Mouse (Mus musculus) adrenal gland (tissue): ENCODE measurements around the gene Orm3.

Source experiments
- intact Hi-C: fragments of 180-260 bp; cut with DNase I; formaldehyde crosslinking; loops from one replicate; pipeline ENCODE4 v1.15.1; 2025

Gene Orm3

DNA sequence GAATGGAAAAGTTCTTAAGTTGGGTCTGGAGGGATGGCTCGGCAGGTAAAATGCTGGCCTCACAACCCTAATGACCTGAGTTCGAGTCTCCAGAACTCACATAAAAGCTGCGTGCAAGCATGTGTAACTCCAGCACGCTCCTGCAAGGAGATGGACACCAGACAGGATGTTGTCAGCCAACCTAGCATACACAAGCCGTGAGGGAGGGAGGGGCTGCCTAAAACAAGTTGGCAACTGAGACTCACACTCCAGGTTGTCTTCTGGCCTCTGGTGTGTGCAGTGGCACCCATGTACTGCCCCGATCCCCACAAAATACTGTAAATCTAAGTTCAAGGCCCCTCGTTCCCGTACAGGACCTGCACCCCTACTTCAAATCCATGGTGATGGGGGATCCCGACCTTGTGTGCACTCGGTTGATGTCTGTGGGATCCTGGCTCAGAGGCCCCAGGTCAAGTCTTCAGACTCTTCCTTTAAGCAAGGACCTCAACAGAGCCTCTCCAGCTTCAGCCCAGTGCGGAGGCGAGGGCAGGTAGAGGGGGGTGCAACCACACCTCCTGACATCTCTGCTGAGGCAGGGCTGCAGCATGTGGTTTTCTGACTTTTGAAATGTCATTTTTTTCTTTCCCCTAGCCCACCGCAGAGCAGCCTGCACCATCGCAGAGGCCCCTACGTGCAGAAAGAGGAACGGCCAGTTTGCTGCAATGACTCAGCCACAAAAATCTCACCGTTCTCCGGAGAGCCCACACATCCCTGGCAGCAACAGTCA lies 44.8 kb downstream of the Orm3 start:
- intact Hi-C loops: no loop called here

DNA sequence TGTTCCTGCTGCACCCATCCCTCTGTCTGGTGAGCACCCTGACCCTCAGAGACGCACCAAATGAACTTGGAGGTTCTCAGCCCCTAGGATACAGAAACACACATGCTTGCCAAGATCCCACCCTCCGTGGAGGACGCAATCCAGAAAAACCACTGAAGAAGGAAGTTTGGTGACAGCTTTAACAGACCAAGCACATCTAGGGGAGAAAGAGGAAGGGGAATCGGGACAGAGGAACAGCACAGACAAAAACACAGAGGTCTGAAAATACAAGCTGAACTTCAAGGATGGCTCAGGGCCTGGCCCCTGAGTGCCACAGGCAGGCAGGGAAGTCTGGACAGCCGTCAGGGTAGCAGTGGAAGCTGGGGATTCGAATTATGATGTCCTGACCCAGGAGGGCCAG lies 45.7 kb downstream of the Orm3 start:
- intact Hi-C loops: no loop called here

DNA sequence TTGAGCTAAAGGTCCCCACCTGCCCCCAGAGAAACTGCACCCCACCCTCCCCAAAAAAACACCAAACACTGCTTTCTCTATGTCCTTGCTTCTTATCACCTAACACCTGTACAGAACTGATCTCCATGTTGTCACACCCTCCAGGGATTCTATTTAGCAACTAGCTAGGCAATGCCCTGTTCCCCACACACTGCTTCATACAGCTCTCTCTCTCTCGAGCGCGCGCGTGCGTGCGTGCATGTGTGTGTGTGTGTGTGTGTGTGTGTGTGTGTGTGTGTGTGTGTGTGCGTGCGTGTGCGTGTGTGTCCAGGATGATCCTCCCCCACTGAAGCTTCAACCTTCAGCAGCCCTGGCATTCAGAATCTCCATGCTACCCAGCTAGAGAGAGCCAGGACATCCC lies 46.1 kb downstream of the Orm3 start:
- intact Hi-C loops: no loop called here

DNA sequence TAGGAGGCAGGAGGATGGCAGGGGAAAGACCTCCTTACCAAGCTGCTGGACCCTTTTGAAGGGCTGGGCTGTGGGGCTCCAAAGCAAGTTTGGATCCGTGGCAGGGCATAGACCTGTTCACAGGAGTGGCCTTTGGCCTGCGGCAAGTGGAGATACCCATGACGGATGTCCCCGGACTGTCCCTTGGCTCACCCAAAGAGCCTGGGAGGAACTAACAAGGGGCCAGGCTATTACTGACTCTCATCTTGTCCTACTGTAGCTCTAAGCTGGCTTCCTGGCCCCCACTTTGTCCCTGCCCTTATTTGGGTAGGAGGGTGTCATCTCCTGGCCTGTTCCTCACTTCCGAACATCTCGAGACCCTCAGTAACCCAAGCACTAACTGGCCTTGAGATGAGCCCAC lies 46.6 kb downstream of the Orm3 start:
- intact Hi-C loops: no loop called here

DNA sequence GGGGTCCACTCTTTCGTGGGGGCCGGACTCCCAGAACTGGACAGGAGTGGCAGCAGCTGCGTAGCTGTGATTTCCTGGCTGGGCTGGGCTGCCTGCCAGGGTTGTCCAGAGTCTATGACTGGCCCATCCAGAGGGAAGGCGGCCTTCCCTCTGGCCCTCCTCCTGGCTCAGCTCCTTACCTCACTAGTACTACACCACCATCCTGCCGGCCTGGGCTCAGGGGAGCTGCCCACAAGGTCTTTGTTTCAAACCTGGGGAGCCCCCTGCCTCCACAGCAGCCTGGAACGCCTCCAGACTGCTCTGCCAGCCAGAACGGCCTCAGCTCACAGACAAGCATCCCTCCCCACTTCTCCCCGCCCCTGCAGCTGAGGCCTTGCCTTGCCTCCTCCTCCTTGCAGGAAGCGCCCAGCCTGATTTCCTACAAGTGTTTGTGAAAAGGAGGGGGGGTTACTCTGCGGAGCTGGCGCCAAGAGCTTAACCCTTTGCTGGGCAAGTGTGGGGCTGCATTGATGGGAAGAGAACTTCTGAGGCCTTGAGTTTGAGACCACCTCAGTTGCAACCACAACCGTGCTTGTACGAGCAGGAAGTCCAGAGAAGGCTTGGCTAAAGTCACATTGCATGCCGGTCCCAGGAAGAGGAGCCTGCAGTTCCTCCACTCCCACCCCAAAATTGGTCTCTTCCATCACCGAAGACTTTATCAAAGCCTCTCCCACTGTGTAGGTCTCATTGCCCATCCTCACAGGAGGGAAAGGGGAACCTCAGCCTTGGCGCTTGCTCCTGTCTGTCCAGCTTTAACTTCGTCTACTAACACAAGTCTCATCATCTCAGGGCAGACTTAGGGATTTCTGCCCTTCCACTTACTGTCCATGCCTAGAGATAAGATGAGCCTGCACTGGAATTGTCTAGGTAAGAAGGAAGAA lies 47.3 kb downstream of the Orm3 start, which contains the start of gene Akna:
Akna (minus strand) TSS at position 315 of the 920 bp plus-strand sequence.
- intact Hi-C loops: no loop called here

DNA sequence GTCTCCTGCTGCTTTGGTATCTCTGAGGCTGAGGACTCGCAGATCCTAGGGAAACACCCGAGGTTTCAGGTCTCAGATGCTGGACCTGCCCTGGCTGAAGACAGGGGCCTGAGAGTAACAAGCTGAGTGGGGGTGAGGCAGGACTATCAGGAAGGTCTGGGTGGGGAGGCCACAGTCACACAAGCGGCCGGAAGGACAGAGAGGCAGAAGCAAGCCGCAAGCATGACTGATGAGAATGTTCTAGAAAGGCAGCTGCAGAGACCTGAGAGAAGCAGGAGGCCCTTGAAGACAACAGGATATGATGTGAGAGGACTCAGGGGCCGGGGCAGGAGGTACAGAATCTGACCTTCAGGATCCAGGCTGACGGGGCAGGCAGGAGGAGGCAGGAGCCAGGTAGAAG lies 48.2 kb downstream of the Orm3 start:
- intact Hi-C loops: no loop called here

DNA sequence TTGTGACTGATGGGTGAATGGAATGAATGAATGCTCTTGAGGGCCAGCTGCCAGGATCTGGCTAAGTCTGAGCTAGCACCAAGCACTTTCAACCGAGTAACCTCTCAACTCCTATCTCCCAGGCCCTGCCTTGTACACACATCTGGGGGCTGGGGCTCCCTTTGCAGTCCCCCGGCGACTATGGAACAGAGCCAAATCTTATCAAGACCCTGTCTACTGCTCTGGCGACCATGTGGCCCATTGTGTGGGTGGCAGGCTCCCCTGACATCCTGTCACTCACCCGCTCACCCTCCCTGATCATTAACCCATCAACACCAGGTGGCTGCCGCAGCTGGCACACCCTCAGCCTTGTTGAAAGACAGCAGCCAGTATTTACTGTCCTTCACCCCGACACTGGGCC lies 49.1 kb downstream of the Orm3 start:
- intact Hi-C loops: no loop called here

DNA sequence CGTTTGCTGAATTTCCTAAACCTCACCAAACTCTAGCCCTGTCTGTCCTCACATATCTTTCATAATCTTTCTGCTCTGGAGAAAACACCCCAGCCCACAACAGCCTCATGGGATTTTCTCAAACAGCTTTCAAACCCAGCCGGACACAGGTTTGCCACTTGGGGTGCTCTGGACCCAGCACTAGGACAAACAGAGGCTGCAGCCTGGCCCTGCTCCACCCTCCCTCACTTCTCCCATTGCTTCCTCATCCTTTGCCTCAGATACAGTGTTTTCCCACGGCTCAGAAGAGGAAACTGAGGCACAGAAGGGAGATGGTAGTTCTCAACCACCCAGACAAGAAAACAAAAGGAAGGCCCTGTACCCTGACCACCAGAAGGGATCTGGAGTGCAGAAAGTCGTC lies 49.7 kb downstream of the Orm3 start:
- intact Hi-C loops: no loop called here

DNA sequence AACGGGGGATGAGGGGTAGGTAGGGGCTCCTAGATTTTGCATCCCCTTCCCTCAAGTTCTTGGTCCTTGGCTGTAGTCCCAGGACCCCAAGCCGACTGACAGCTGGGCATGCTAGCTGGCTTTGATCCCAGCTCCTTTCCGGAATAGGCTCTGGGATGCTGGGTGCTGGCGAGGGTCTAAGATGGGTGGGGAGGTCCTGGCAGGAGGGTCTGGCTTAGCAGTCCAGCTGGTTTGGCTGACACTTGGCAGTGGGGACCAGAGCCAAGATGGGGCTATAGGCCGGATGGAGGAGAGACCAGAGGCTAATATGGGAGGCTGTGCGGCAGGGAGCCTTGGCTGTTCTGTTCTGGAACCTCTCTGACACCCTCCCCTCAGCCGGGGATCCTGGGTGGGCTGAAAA lies 52.3 kb downstream of the Orm3 start:
- intact Hi-C loops: loop anchor here (2.0 kb wide), 1 partner anchor 39 kb away; no protein-coding TSS in a partner anchor

DNA sequence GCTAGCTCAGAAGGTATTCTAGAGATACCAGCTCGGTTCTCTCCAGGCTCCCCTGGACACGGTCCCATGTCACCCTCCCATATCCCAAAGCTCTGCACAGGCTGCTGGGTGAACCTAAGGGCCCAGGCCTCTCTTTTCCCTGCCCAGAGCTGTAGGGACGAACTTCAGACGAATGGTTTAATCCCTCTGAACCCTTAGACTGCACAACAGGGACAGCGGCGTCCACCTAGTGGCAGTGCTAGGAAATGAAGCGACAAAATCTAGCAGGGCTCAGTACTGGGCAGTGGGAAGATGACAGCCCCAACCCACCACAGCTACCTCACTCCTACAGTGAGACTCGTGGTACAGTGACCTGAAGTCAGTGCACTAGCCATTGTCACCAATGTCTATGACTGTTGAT lies 52.7 kb downstream of the Orm3 start:
- intact Hi-C loops: loop anchor here (2.0 kb wide), 1 partner anchor 40 kb away; no protein-coding TSS in a partner anchor
